Mouse (Mus musculus) E14TG2a.4 (cell line): ENCODE measurements around the gene E130208F15Rik.

Source experiments
- CTCF ChIP-seq: conservative IDR thresholded peaks from 2 replicates; pipeline ENCODE4 v1.5.1; 2014; ENCODE audit warnings: low read length
- POU5F1 ChIP-seq: IDR thresholded peaks from 2 replicates; pipeline ENCODE4 v1.6.1; 2014; ENCODE audit warnings: low read length, borderline replicate concordance

DNA sequence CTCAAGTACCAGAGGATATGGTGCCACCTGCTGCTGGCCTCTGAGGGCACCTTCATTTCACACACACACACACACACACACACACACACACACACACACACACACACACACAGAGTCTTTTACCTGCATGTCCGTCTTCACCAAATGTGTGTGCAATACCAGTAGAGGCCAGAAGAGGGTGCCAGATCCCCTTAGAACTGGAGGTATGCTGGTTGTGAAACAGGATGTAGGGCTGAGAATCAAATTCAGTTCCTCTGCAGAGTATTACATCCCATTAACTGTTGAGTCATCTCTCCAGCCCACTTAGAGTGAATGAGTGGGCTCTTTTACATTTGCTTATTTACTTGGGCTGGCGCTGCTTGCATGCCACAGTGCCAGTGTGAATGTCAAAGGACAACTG lies 3.8 kb downstream of the E130208F15Rik start:
- TF ChIP-seq CTCF (peak; percentile 84), POU5F1 (no peak)
